Mouse (Mus musculus): ENCODE measurements around the gene 2300002M23Rik.

GRCm38 (mm10) chr17:35582900-35583299 is 15.7 kb downstream of the 2300002M23Rik start:
- TF ChIP-seq CTCF (IDR thresholded peaks at IDR 0.05) (peak; percentile 63), POLR2A (IDR thresholded peaks at IDR 0.05; ENCODE audit: insufficient read depth, low read depth, low read length) (no peak), EP300 (IDR thresholded peaks at IDR 0.05; ENCODE audit: insufficient read depth, low read depth, low read length) (no peak)
